Mouse (Mus musculus) intestine, embryonic 16.5 days (tissue): ENCODE data around the gene Kif1bp. TPM values are rescaled to one million over a fixed set of nuclear protein-coding genes. Genes with fewer than 3 reads are reported as not detected.

ENCODE experiments used
- ATAC-seq: fragments of 200-750 bp; cut with Nextera tagmentation; 2 replicates; pipeline ENCODE4 v1.8.0; 2017; ENCODE audit warnings: moderate TSS enrichment, moderate library complexity
- H3K27ac ChIP-seq: fragments of 300-500 bp; sonication (generic); 2 replicates; pipeline ENCODE4 v1.5.1; 2014; ENCODE audit warnings: mild to moderate bottlenecking, low read length
- H3K27me3 ChIP-seq: fragments of 300-500 bp; sonication (generic); replicated peaks from 2 replicates; pipeline ENCODE4 v1.6.1; 2014; ENCODE audit warnings: low read length, control low read depth, mixed read lengths; ENCODE audit not compliant: control insufficient read depth, insufficient read depth
- H3K36me3 ChIP-seq: fragments of 300-500 bp; sonication (generic); 2 replicates; pipeline ENCODE4 v1.6.1; 2014; ENCODE audit warnings: low read length, control low read depth; ENCODE audit not compliant: control insufficient read depth, insufficient read depth
- H3K4me1 ChIP-seq: fragments of 300-500 bp; sonication (generic); 2 replicates; pipeline ENCODE4 v1.6.1; 2014; ENCODE audit warnings: low read length, control low read depth, mixed read lengths; ENCODE audit not compliant: control insufficient read depth, insufficient read depth
- H3K4me2 ChIP-seq: fragments of 300-500 bp; sonication (generic); 2 replicates; pipeline ENCODE4 v1.6.1; 2014; ENCODE audit warnings: low read depth, low read length, control low read depth
- H3K4me3 ChIP-seq: fragments of 300-500 bp; sonication (generic); 2 replicates; pipeline ENCODE4 v1.5.1; 2014; ENCODE audit warnings: mild to moderate bottlenecking, low read length
- H3K9ac ChIP-seq: fragments of 300-500 bp; sonication (generic); 2 replicates; pipeline ENCODE4 v1.6.1; 2014; ENCODE audit warnings: low read depth, low read length
- H3K9me3 ChIP-seq: fragments of 300-500 bp; sonication (generic); 2 replicates; pipeline ENCODE4 v1.6.1; 2016; ENCODE audit warnings: low read length, control low read depth; ENCODE audit not compliant: control insufficient read depth
- WGBS: fragments of 180-500 bp; shearing (Covaris S2); extraction: QIAGEN DNeasy Blood & Tissue Kit; methylation state at CpG from one replicate; pipeline ENCODE4 v1.1.7; 2014; 5-methylcytosine and 5-hydroxymethylcytosine counted together
- polyA plus RNA-seq: library from polyadenylated mRNA; unstranded; fragments of >200 nt; fragmentation: Nextera tagmentation; extraction: Ambion mirVana; gene quantifications from 2 replicates; pipeline ENCODE4 v1.2.1, GENCODE M21; 2015

Gene Kif1bp
- polyA plus RNA-seq, 1 experiment from 2014 or later = 23.0 TPM

GRCm38 (mm10) chr10:62507591-62508308 is 70.5 kb downstream of the Kif1bp start:
- Histone ChIP-seq H3K27ac (no peak overlapping the region), H3K36me3 (no peaks in the 10 kb centered on the region), H3K27me3 (no peaks in the 10 kb centered on the region), H3K4me2 (peak overlapping the region; percentile 62), H3K4me1 (peaks cover 5% of the 10 kb centered on the region; the same call in 1 of the 2 replicates), H3K4me3 (peak overlapping the region; percentile 33), H3K9me3 (no peaks in the 10 kb centered on the region), H3K9ac (peak overlapping the region; percentile 49)
- ATAC-seq = no peak
- WGBS = 13% methylated on average over 18 of the region's 18 CpGs

- no peak overlapping the region for H3K4me2 ChIP-seq
- no peak for ATAC-seq
- no peak overlapping the region for H3K4me3 ChIP-seq
- no peaks in the 10 kb centered on the region for H3K9me3 ChIP-seq
- H3K27me3 ChIP-seq = no peaks in the 10 kb centered on the region
- no peak overlapping the region for H3K9ac ChIP-seq
- H3K27ac ChIP-seq = no peak overlapping the region
- peaks cover 5% of the 10 kb centered on the region; the same call in 1 of the 2 replicates for H3K4me1 ChIP-seq
- WGBS = 89% methylated on average over 4 of the region's 4 CpGs
- no peaks in the 10 kb centered on the region for H3K36me3 ChIP-seq
Observed at GRCm38 (mm10) chr10:62507071-62507470, 71.2 kb downstream of the Kif1bp start.

GRCm38 (mm10) chr10:62506019-62506556 is 72.2 kb downstream of the Kif1bp start:
- Histone ChIP-seq H3K36me3 (no peaks in the 10 kb centered on the region), H3K4me3 (no peak overlapping the region), H3K9me3 (no peaks in the 10 kb centered on the region), H3K9ac (no peak overlapping the region), H3K27me3 (no peaks in the 10 kb centered on the region), H3K27ac (no peak overlapping the region), H3K4me2 (no peak overlapping the region), H3K4me1 (peaks cover 5% of the 10 kb centered on the region; the same call in 1 of the 2 replicates)
- 76% methylated on average over 17 of the region's 17 CpGs for WGBS
- no peak for ATAC-seq

- no peaks in the 10 kb centered on the region for H3K9me3 ChIP-seq
- no peaks in the 10 kb centered on the region for H3K27me3 ChIP-seq
- no peak overlapping the region for H3K9ac ChIP-seq
- no peak overlapping the region for H3K4me2 ChIP-seq
- no peaks in the 10 kb centered on the region for H3K36me3 ChIP-seq
- H3K4me1 ChIP-seq = peaks cover 5% of the 10 kb centered on the region; the same call in 1 of the 2 replicates
- 85% methylated on average over 9 of the region's 9 CpGs for WGBS
- H3K27ac ChIP-seq = no peak overlapping the region
- no peak overlapping the region for H3K4me3 ChIP-seq
- ATAC-seq = no peak
Observed at GRCm38 (mm10) chr10:62505224-62505983, 72.9 kb downstream of the Kif1bp start.

GRCm38 (mm10) chr10:62503836-62504628 is 74.2 kb downstream of the Kif1bp start:
- no peaks in the 10 kb centered on the region for H3K36me3 ChIP-seq
- WGBS = 50% methylated on average over 12 of the region's 12 CpGs
- H3K4me1 ChIP-seq = peaks cover 5% of the 10 kb centered on the region; the same call in 1 of the 2 replicates
- H3K4me3 ChIP-seq = no peak overlapping the region
- H3K9ac ChIP-seq = no peak overlapping the region
- no peak overlapping the region for H3K4me2 ChIP-seq
- H3K27me3 ChIP-seq = no peaks in the 10 kb centered on the region
- H3K9me3 ChIP-seq = no peaks in the 10 kb centered on the region
- no peak overlapping the region for H3K27ac ChIP-seq
- peak; percentile 39; the same call in 1 of the 2 replicates for ATAC-seq

- Histone ChIP-seq H3K4me3 (no peak overlapping the region), H3K4me2 (no peak overlapping the region), H3K9ac (no peak overlapping the region), H3K9me3 (no peaks in the 10 kb centered on the region), H3K27ac (no peak overlapping the region), H3K36me3 (no peaks in the 10 kb centered on the region), H3K27me3 (no peaks in the 10 kb centered on the region), H3K4me1 (peaks cover 2% of the 10 kb centered on the region; the same call in 1 of the 2 replicates)
- WGBS = 63% methylated on average over 4 of the region's 4 CpGs
- no peak for ATAC-seq
Observed at GRCm38 (mm10) chr10:62503353-62503752, 74.9 kb downstream of the Kif1bp start.

- H3K4me2 ChIP-seq = no peak overlapping the region
- no peak overlapping the region for H3K27ac ChIP-seq
- H3K4me1 ChIP-seq = no peaks in the 10 kb centered on the region
- H3K9ac ChIP-seq = no peak overlapping the region
- no peaks in the 10 kb centered on the region for H3K27me3 ChIP-seq
- no peaks in the 10 kb centered on the region for H3K36me3 ChIP-seq
- H3K4me3 ChIP-seq = no peak overlapping the region
- no peak for ATAC-seq
- no peaks in the 10 kb centered on the region for H3K9me3 ChIP-seq
- WGBS = 70% methylated on average over 7 of the region's 7 CpGs
Observed at GRCm38 (mm10) chr10:62501951-62502350, 76.3 kb downstream of the Kif1bp start.

GRCm38 (mm10) chr10:62500916-62501615 is 77.2 kb downstream of the Kif1bp start:
- Histone ChIP-seq H3K27me3 (no peaks in the 10 kb centered on the region), H3K9me3 (no peaks in the 10 kb centered on the region), H3K27ac (no peak overlapping the region), H3K4me1 (no peaks in the 10 kb centered on the region), H3K36me3 (no peaks in the 10 kb centered on the region), H3K4me3 (no peak overlapping the region), H3K4me2 (no peak overlapping the region), H3K9ac (no peak overlapping the region)
- WGBS = 84% methylated on average over 9 of the region's 9 CpGs
- no peak for ATAC-seq
